ENCODE assay signal across 8 mouse cellular contexts in genomic region chr1:134188989-134189729, GRCm38 (mm10). TPM values are rescaled to one million over a fixed set of nuclear protein-coding genes. Genes with fewer than 3 reads are reported as not detected.
DNase-seq lines count a peak whose midpoint lies in the region; ATAC-seq and TF ChIP-seq lines count a peak whose summit lies in the region.

No protein-coding gene starts in this region.

- no peaks in the 10 kb centered on the region for H3K4me1 ChIP-seq in kidney, postnatal 0 days (replicated peaks; ENCODE audit: insufficient read depth, low read length)
- peaks cover 28% of the 10 kb centered on the region for H3K4me1 ChIP-seq in hindbrain, embryonic 10.5 days (replicated peaks)
- peaks cover 13% of the 10 kb centered on the region for H3K4me1 ChIP-seq in kidney, embryonic 14.5 days (ENCODE audit: control insufficient read depth, insufficient read depth, low read length)

- no peaks in the 10 kb centered on the region for H3K9me3 ChIP-seq in kidney, postnatal 0 days (replicated peaks; ENCODE audit: low read length)
- no peaks in the 10 kb centered on the region for H3K9me3 ChIP-seq in hindbrain, embryonic 10.5 days
- H3K9me3 ChIP-seq in kidney, embryonic 14.5 days (ENCODE audit: control insufficient read depth, low read length): no peaks in the 10 kb centered on the region

- H3K27me3 ChIP-seq in kidney, postnatal 0 days (ENCODE audit: insufficient read depth, low read length): no peaks in the 10 kb centered on the region
- H3K27me3 ChIP-seq in hindbrain, embryonic 10.5 days (ENCODE audit: insufficient read depth, poor library complexity, severe bottlenecking): peaks cover 19% of the 10 kb centered on the region
- no peaks in the 10 kb centered on the region; the same call in 1 of the 2 replicates for H3K27me3 ChIP-seq in kidney, embryonic 14.5 days (ENCODE audit: control insufficient read depth, insufficient read depth, low read length)

- WGBS in kidney, postnatal 0 days: 26% methylated on average over 12 of the region's 12 CpGs
- WGBS in hindbrain, embryonic 10.5 days: 31% methylated on average over 12 of the region's 12 CpGs
- WGBS in kidney, embryonic 14.5 days: 33% methylated on average over 12 of the region's 12 CpGs

- peak; percentile 48; the same call in 1 of the 2 replicates for TF ChIP-seq CTCF in kidney, postnatal 0 days (IDR thresholded peaks at IDR 0.05; ENCODE audit: low read depth)

- no peak overlapping the region for H3K9ac ChIP-seq in kidney, postnatal 0 days (ENCODE audit: low read depth, low read length)
- no peak overlapping the region for H3K9ac ChIP-seq in kidney, embryonic 14.5 days (ENCODE audit: low read depth, low read length)

- H3K27ac ChIP-seq in kidney, postnatal 0 days: no peak overlapping the region
- H3K27ac ChIP-seq in hindbrain, embryonic 10.5 days: peak overlapping the region; percentile 31
- H3K27ac ChIP-seq in kidney, embryonic 14.5 days (ENCODE audit: low read depth, low read length): no peak overlapping the region

- no peak for DNase-seq in kidney, postnatal 0 days (ENCODE audit: low spot score)
- DNase-seq in kidney, adult 11 months: no peak
- DNase-seq in R1 (ENCODE audit: low read depth, low spot score): peak; percentile 96
- DNase-seq in hindbrain, embryonic 10.5 days (ENCODE audit: low spot score): no peak
- no peak for DNase-seq in spleen, postnatal 14 days (ENCODE audit: low spot score in 2 of 2)
- DNase-seq in gastrocnemius, adult 8-10 months (ENCODE audit: low spot score in 2 of 2): no peak

- ATAC-seq in kidney, postnatal 0 days (replicated peaks; ENCODE audit: low FRiP score, low read depth): no peak
- peak; percentile 80 for ATAC-seq in megakaryocyte, adult 5-6 weeks (ENCODE audit: poor library complexity, severe bottlenecking)
- no peak for ATAC-seq in kidney, embryonic 14.5 days (ENCODE audit: low FRiP score, low TSS enrichment)

- no peaks in the 10 kb centered on the region for H3K36me3 ChIP-seq in kidney, postnatal 0 days (ENCODE audit: insufficient read depth, low read length)
- no peaks in the 10 kb centered on the region for H3K36me3 ChIP-seq in hindbrain, embryonic 10.5 days
- no peaks in the 10 kb centered on the region for H3K36me3 ChIP-seq in kidney, embryonic 14.5 days (ENCODE audit: control insufficient read depth, insufficient read depth, low read length)

- no peak overlapping the region for H3K4me3 ChIP-seq in kidney, postnatal 0 days (replicated peaks; ENCODE audit: low read depth, low read length)
- no peak overlapping the region for H3K4me3 ChIP-seq in hindbrain, embryonic 10.5 days
- H3K4me3 ChIP-seq in kidney, embryonic 14.5 days (ENCODE audit: low read length): no peak overlapping the region

- H3K4me2 ChIP-seq in kidney, postnatal 0 days (ENCODE audit: low read length): no peak overlapping the region
- H3K4me2 ChIP-seq in kidney, embryonic 14.5 days (replicated peaks; ENCODE audit: low read depth, low read length): no peak overlapping the region

RNA-seq across cellular contexts. Expression of gene Mybph, which starts 4.1 kb away (rescaled TPM):
- polyA plus RNA-seq in kidney, postnatal 0 days (2015; fragmentation: Nextera tagmentation; extraction: Ambion mirVana): 0.13 TPM in 1 of 2 replicates, not detected in the other
- polyA plus RNA-seq in hindbrain, embryonic 10.5 days (2016; fragmentation: Nextera tagmentation; extraction: Ambion mirVana): 0.21 and 0.39 TPM in 2 replicates
- total RNA-seq in megakaryocyte, adult 5-6 weeks (2015): 0.09 and 0.16 TPM in 2 replicates
- not detected in 2 replicates for total RNA-seq in megakaryocyte, adult 5-6 weeks (2017)
- 100 to 1,000 TPM; 239 to 486 (median 316) TPM for total RNA-seq in gastrocnemius, adult 8-10 months (2022)
- polyA plus RNA-seq in kidney, embryonic 14.5 days (2014; fragmentation: Nextera tagmentation; extraction: Ambion mirVana): 0.27 and 0.36 TPM in 2 replicates

RNA-seq across cellular contexts. Expression of gene Chil1, which starts 7.2 kb away (rescaled TPM):
- polyA plus RNA-seq in kidney, postnatal 0 days (2015; fragmentation: Nextera tagmentation; extraction: Ambion mirVana): 2.1 and 2.4 TPM in 2 replicates
- polyA plus RNA-seq in hindbrain, embryonic 10.5 days (2016; fragmentation: Nextera tagmentation; extraction: Ambion mirVana): 1.5 and 3.4 TPM in 2 replicates
- 137 and 168 TPM in 2 replicates for total RNA-seq in megakaryocyte, adult 5-6 weeks (2015)
- 120 and 142 TPM in 2 replicates for total RNA-seq in megakaryocyte, adult 5-6 weeks (2017)
- 1 to 10 TPM in 3 of 4 experiments, under 1 TPM in 1; 0.24 to 2.7 (median 1.3) TPM for total RNA-seq in gastrocnemius, adult 8-10 months (2022)
- 0.57 and 1.6 TPM in 2 replicates for polyA plus RNA-seq in kidney, embryonic 14.5 days (2014; fragmentation: Nextera tagmentation; extraction: Ambion mirVana)

RNA-seq across cellular contexts. Expression of gene Adora1, which starts 46.1 kb away (rescaled TPM):
- 11.7 and 13.7 TPM in 2 replicates for polyA plus RNA-seq in kidney, postnatal 0 days (2015; fragmentation: Nextera tagmentation; extraction: Ambion mirVana)
- polyA plus RNA-seq in hindbrain, embryonic 10.5 days (2016; fragmentation: Nextera tagmentation; extraction: Ambion mirVana): 0.37 and 0.46 TPM in 2 replicates
- not detected in 2 replicates for total RNA-seq in megakaryocyte, adult 5-6 weeks (2015)
- total RNA-seq in megakaryocyte, adult 5-6 weeks (2017): not detected in 2 replicates
- under 1 TPM; 0.19 to 0.97 (median 0.69) TPM for total RNA-seq in gastrocnemius, adult 8-10 months (2022)
- 3.2 TPM in 2 replicates for polyA plus RNA-seq in kidney, embryonic 14.5 days (2014; fragmentation: Nextera tagmentation; extraction: Ambion mirVana)
